Comparison of ENCODE assay signal across 9 mouse cellular contexts in genomic region chr4:31851006-31851405, GRCm38 (mm10).
DNase-seq lines count a peak whose midpoint lies in the region; ATAC-seq lines count a peak whose summit lies in the region.
"Had no signal": no experiment of that assay in that cellular context is flagged by ENCODE, and none has a peak within 500 bp of the region (broad histone marks: within the 10 kb centered on the region; RNA-seq: fewer than 3 reads in every experiment).

No protein-coding gene starts in this region.

- ATAC-seq in hindbrain, embryonic 11.5 days (ENCODE audit: low FRiP score), result no peak
- no peak for ATAC-seq in hindbrain, embryonic 13.5 days (ENCODE audit: low FRiP score)
- ATAC-seq in common myeloid progenitor, adult 5-6 weeks (replicated peaks; ENCODE audit: low read depth, poor library complexity, severe bottlenecking), result 0 out of 2 replicates have a peak, but pooled peaks have one; percentile 42

- H3K27ac ChIP-seq in hindbrain, embryonic 11.5 days (ENCODE audit: low read depth, low read length), result no peak overlapping the region
- no peak overlapping the region for H3K27ac ChIP-seq in hindbrain, embryonic 13.5 days
- H3K27ac ChIP-seq: heart, embryonic 15.5 days; liver, embryonic 15.5 days had no signal

- H3K4me3 ChIP-seq in hindbrain, embryonic 11.5 days (ENCODE audit: low read depth, low read length), result no peak overlapping the region
- no peak overlapping the region for H3K4me3 ChIP-seq in hindbrain, embryonic 13.5 days
- H3K4me3 ChIP-seq: heart, embryonic 15.5 days; liver, embryonic 15.5 days had no signal

- no peaks in the 10 kb centered on the region for H3K27me3 ChIP-seq in hindbrain, embryonic 11.5 days (ENCODE audit: control insufficient read depth, insufficient read depth, low read length)
- H3K27me3 ChIP-seq in hindbrain, embryonic 13.5 days, result no peaks in the 10 kb centered on the region
- H3K27me3 ChIP-seq: heart, embryonic 15.5 days; liver, embryonic 15.5 days had no signal

- peak; percentile 58 for DNase-seq in hindbrain, embryonic 11.5 days (ENCODE audit: low spot score)
- DNase-seq in right cerebral cortex, adult 2 months (ENCODE audit: low spot score in 2 of 2), result peak; percentile 19 to 31
- no peak for DNase-seq in right cerebral cortex, postnatal 25 days
- DNase-seq in retina, embryonic 14.5 days (ENCODE audit: low spot score), result peak; percentile 72
- no peak for DNase-seq in spleen, adult 12 weeks (ENCODE audit: low spot score)

- no peaks in the 10 kb centered on the region for H3K4me1 ChIP-seq in hindbrain, embryonic 11.5 days (replicated peaks; ENCODE audit: control insufficient read depth, insufficient read depth, low read length)
- no peaks in the 10 kb centered on the region for H3K4me1 ChIP-seq in hindbrain, embryonic 13.5 days (replicated peaks)
- H3K4me1 ChIP-seq: heart, embryonic 15.5 days; liver, embryonic 15.5 days had no signal

- 56% methylated on average over 3 of the region's 3 CpGs for WGBS in hindbrain, embryonic 11.5 days
- WGBS in hindbrain, embryonic 13.5 days, result 63% methylated on average over 3 of the region's 3 CpGs

- no peaks in the 10 kb centered on the region for H3K36me3 ChIP-seq in hindbrain, embryonic 11.5 days (ENCODE audit: control insufficient read depth, insufficient read depth, low read length)
- H3K36me3 ChIP-seq in hindbrain, embryonic 13.5 days, result no peaks in the 10 kb centered on the region
- H3K36me3 ChIP-seq: heart, embryonic 15.5 days; liver, embryonic 15.5 days had no signal

- H3K9ac ChIP-seq in hindbrain, embryonic 11.5 days (ENCODE audit: low read depth, low read length), result no peak overlapping the region
- H3K9ac ChIP-seq in hindbrain, embryonic 13.5 days, result no peak overlapping the region
- H3K9ac ChIP-seq: heart, embryonic 15.5 days; liver, embryonic 15.5 days had no signal

- H3K4me2 ChIP-seq in hindbrain, embryonic 11.5 days (replicated peaks; ENCODE audit: low read depth, low read length), result no peak overlapping the region
- no peak overlapping the region for H3K4me2 ChIP-seq in hindbrain, embryonic 13.5 days
- H3K4me2 ChIP-seq: heart, embryonic 15.5 days; liver, embryonic 15.5 days had no signal

- H3K9me3 ChIP-seq in hindbrain, embryonic 11.5 days (ENCODE audit: control insufficient read depth, low read length), result no peaks in the 10 kb centered on the region
- H3K9me3 ChIP-seq in hindbrain, embryonic 13.5 days, result no peaks in the 10 kb centered on the region
- H3K9me3 ChIP-seq: heart, embryonic 15.5 days; liver, embryonic 15.5 days had no signal

Comparison
In these comparisons a context has a peak if more than half of its experiments do, and no peak if none do; other contexts are left out.
1. DNase-seq: peak in hindbrain, embryonic 11.5 days (single experiment), right cerebral cortex, adult 2 months (2 of 2) and retina, embryonic 14.5 days (single experiment); none in right cerebral cortex, postnatal 25 days (single experiment) and spleen, adult 12 weeks (single experiment).